Mouse (Mus musculus): Measurements from ENCODE around the gene Dusp3. TPM values are rescaled to one million over a fixed set of nuclear protein-coding genes. Genes with fewer than 3 reads are reported as not detected.
"Not testable (repeated sequence)": the region's sequence is repeated elsewhere in the genome, so short reads cannot be mapped to it uniquely, and the experiment has no call there.

Dusp3 gene
- polyA plus RNA-seq, 1 experiment from 2014 or later: 12.1 TPM

GRCm38 (mm10) chr11:102006688-102007087 lies 19.9 kb upstream of the Dusp3 start:
- 91% methylated on average over 5 of the region's 5 CpGs for WGBS
- peaks cover 31% of the 10 kb centered on the region for H3K4me1 ChIP-seq
- H3K36me3 ChIP-seq (replicated peaks): peaks cover 94% of the 10 kb centered on the region
- H3K27ac ChIP-seq: peak overlapping the region; percentile 2; the same call in 1 of the 2 replicates
- no peak for DNase-seq (ENCODE audit: extremely low spot score, low spot score)
- no peaks in the 10 kb centered on the region for H3K9me3 ChIP-seq
- H3K27me3 ChIP-seq (ENCODE audit: poor library complexity, severe bottlenecking): no peaks in the 10 kb centered on the region
- H3K4me3 ChIP-seq: no peak overlapping the region

GRCm38 (mm10) chr11:102006271-102006670 lies 19.5 kb upstream of the Dusp3 start:
- Histone ChIP-seq H3K27ac (peak overlapping the region; percentile 2; the same call in 1 of the 2 replicates), H3K4me3 (no peak overlapping the region), H3K27me3 (ENCODE audit: poor library complexity, severe bottlenecking) (no peaks in the 10 kb centered on the region), H3K9me3 (no peaks in the 10 kb centered on the region), H3K4me1 (peaks cover 31% of the 10 kb centered on the region), H3K36me3 (replicated peaks) (peaks cover 94% of the 10 kb centered on the region)
- WGBS: 78% methylated on average over 9 of the region's 9 CpGs
- DNase-seq (ENCODE audit: extremely low spot score, low spot score): no peak

GRCm38 (mm10) chr11:102004251-102004650 lies 17.4 kb upstream of the Dusp3 start:
- Histone ChIP-seq H3K27me3 (ENCODE audit: poor library complexity, severe bottlenecking) (no peaks in the 10 kb centered on the region), H3K4me1 (peaks cover 17% of the 10 kb centered on the region), H3K4me3 (no peak overlapping the region), H3K9me3 (no peaks in the 10 kb centered on the region), H3K36me3 (replicated peaks) (peaks cover 85% of the 10 kb centered on the region), H3K27ac (no peak overlapping the region)
- DNase-seq (ENCODE audit: extremely low spot score, low spot score): no peak
- WGBS: 90% methylated on average over 8 of the region's 8 CpGs

- 72% methylated on average over 4 of the region's 4 CpGs for WGBS
- peaks cover 43% of the 10 kb centered on the region for H3K36me3 ChIP-seq (replicated peaks)
- H3K27ac ChIP-seq: no peak overlapping the region
- no peak for DNase-seq (ENCODE audit: extremely low spot score, low spot score)
- H3K4me1 ChIP-seq: peaks cover 8% of the 10 kb centered on the region; the same call in 1 of the 2 replicates
- H3K9me3 ChIP-seq: no peaks in the 10 kb centered on the region
- no peaks in the 10 kb centered on the region for H3K27me3 ChIP-seq (ENCODE audit: poor library complexity, severe bottlenecking)
- H3K4me3 ChIP-seq: no peak overlapping the region
These were observed 12.7 kb upstream of the Dusp3 start for GRCm38 (mm10) chr11:101999466-101999865.

- H3K4me1 ChIP-seq: peaks cover 8% of the 10 kb centered on the region; the same call in 1 of the 2 replicates
- no peaks in the 10 kb centered on the region for H3K27me3 ChIP-seq (ENCODE audit: poor library complexity, severe bottlenecking)
- no peak for DNase-seq (ENCODE audit: extremely low spot score, low spot score)
- H3K36me3 ChIP-seq (replicated peaks): peaks cover 31% of the 10 kb centered on the region
- no peak overlapping the region for H3K4me3 ChIP-seq
- WGBS: 61% methylated on average over 5 of the region's 5 CpGs
- H3K27ac ChIP-seq: no peak overlapping the region
- no peaks in the 10 kb centered on the region for H3K9me3 ChIP-seq
These were observed 11.4 kb upstream of the Dusp3 start for GRCm38 (mm10) chr11:101998258-101998657.

- Histone ChIP-seq H3K36me3 (replicated peaks) (peaks cover 13% of the 10 kb centered on the region), H3K9me3 (no peaks in the 10 kb centered on the region), H3K27ac (no peak overlapping the region), H3K4me3 (no peak overlapping the region), H3K4me1 (peaks cover 8% of the 10 kb centered on the region; the same call in 1 of the 2 replicates), H3K27me3 (ENCODE audit: poor library complexity, severe bottlenecking) (no peaks in the 10 kb centered on the region)
- no peak for DNase-seq (ENCODE audit: extremely low spot score, low spot score)
- WGBS: 92% methylated on average over 7 of the region's 7 CpGs
These were observed 9.1 kb upstream of the Dusp3 start for GRCm38 (mm10) chr11:101995938-101996337.

GRCm38 (mm10) chr11:101994100-101994499 lies 7.3 kb upstream of the Dusp3 start:
- 0 out of 2 replicates have a peak, but pooled peaks cover 4% of the 10 kb centered on the region for H3K4me1 ChIP-seq
- H3K36me3 ChIP-seq (replicated peaks): peaks cover 5% of the 10 kb centered on the region; the same call in 1 of the 2 replicates
- H3K4me3 ChIP-seq: no peak overlapping the region
- no peaks in the 10 kb centered on the region for H3K27me3 ChIP-seq (ENCODE audit: poor library complexity, severe bottlenecking)
- H3K27ac ChIP-seq: no peak overlapping the region
- WGBS: 72% methylated on average over 8 of the region's 8 CpGs
- no peaks in the 10 kb centered on the region for H3K9me3 ChIP-seq
- no peak for DNase-seq (ENCODE audit: extremely low spot score, low spot score)

GRCm38 (mm10) chr11:101992411-101992810 lies 5.6 kb upstream of the Dusp3 start:
- no peaks in the 10 kb centered on the region for H3K9me3 ChIP-seq
- no peak for DNase-seq (ENCODE audit: extremely low spot score, low spot score)
- H3K4me1 ChIP-seq: 0 out of 2 replicates have a peak, but pooled peaks cover 9% of the 10 kb centered on the region
- H3K36me3 ChIP-seq (replicated peaks): peaks cover 4% of the 10 kb centered on the region; the same call in 1 of the 2 replicates
- 89% methylated on average over 7 of the region's 7 CpGs for WGBS
- no peak overlapping the region for H3K4me3 ChIP-seq
- H3K27ac ChIP-seq: no peak overlapping the region
- H3K27me3 ChIP-seq (ENCODE audit: poor library complexity, severe bottlenecking): peaks cover 14% of the 10 kb centered on the region

- H3K36me3 ChIP-seq (replicated peaks): 0 out of 2 replicates have a peak, but pooled peaks cover under 1% of the 10 kb centered on the region
- WGBS: 80% methylated on average over 3 of the region's 3 CpGs
- H3K27me3 ChIP-seq (ENCODE audit: poor library complexity, severe bottlenecking): peaks cover 20% of the 10 kb centered on the region
- no peaks in the 10 kb centered on the region for H3K9me3 ChIP-seq
- 0 out of 2 replicates have a peak, but pooled peaks cover 9% of the 10 kb centered on the region for H3K4me1 ChIP-seq
- no peak overlapping the region for H3K27ac ChIP-seq
- no peak for DNase-seq (ENCODE audit: extremely low spot score, low spot score)
- H3K4me3 ChIP-seq: no peak overlapping the region
These were observed 5.0 kb upstream of the Dusp3 start for GRCm38 (mm10) chr11:101991813-101992212.

- Histone ChIP-seq H3K27ac (no peak overlapping the region), H3K36me3 (replicated peaks) (no peaks in the 10 kb centered on the region), H3K9me3 (no peaks in the 10 kb centered on the region), H3K27me3 (ENCODE audit: poor library complexity, severe bottlenecking) (peaks cover 32% of the 10 kb centered on the region), H3K4me1 (0 out of 2 replicates have a peak, but pooled peaks cover 9% of the 10 kb centered on the region), H3K4me3 (no peak overlapping the region)
- DNase-seq (ENCODE audit: extremely low spot score, low spot score): no peak
- 89% methylated on average over 3 of the region's 3 CpGs for WGBS
These were observed 3.4 kb upstream of the Dusp3 start for GRCm38 (mm10) chr11:101990244-101990643.

GRCm38 (mm10) chr11:101985990-101986389 lies 823 bp downstream of the Dusp3 start:
- Histone ChIP-seq H3K27me3 (ENCODE audit: poor library complexity, severe bottlenecking) (peaks cover 44% of the 10 kb centered on the region), H3K36me3 (replicated peaks) (0 out of 2 replicates have a peak, but pooled peaks cover 3% of the 10 kb centered on the region), H3K4me1 (peaks cover 39% of the 10 kb centered on the region), H3K27ac (no peak overlapping the region), H3K9me3 (no peaks in the 10 kb centered on the region), H3K4me3 (no peak overlapping the region)
- peak; percentile 83 for DNase-seq (ENCODE audit: extremely low spot score, low spot score)
- 12% methylated on average over 10 of the region's 10 CpGs for WGBS

- DNase-seq (ENCODE audit: extremely low spot score, low spot score); H3K36me3 ChIP-seq (replicated peaks); H3K9me3 ChIP-seq; H3K27ac ChIP-seq; H3K4me3 ChIP-seq: not testable (repeated sequence)
- H3K4me1 ChIP-seq: peaks cover 44% of the 10 kb centered on the region
- peaks cover 44% of the 10 kb centered on the region for H3K27me3 ChIP-seq (ENCODE audit: poor library complexity, severe bottlenecking)
- WGBS: 72% methylated on average over 6 of the region's 6 CpGs
These were observed 1.4 kb downstream of the Dusp3 start for GRCm38 (mm10) chr11:101985450-101985849.

- Histone ChIP-seq H3K4me1 (peaks cover 45% of the 10 kb centered on the region), H3K9me3 (no peaks in the 10 kb centered on the region), H3K27me3 (ENCODE audit: poor library complexity, severe bottlenecking) (peaks cover 44% of the 10 kb centered on the region), H3K4me3 (peak within 1 kb of the TSS; percentile 78), H3K27ac (peak within 1 kb of the TSS; percentile 88), H3K36me3 (replicated peaks) (peaks cover 10% of the 10 kb centered on the region; the same call in 1 of the 2 replicates)
- DNase-seq (ENCODE audit: extremely low spot score, low spot score): peak; percentile 93
- WGBS: 1% methylated on average over 71 of the region's 71 CpGs
These were observed 2.5 kb downstream of the Dusp3 start, which contains the start of gene Cfap97d1 for GRCm38 (mm10) chr11:101984054-101985025. Gene Cfap97d1, plus strand, starts transcription at chr11:101984279.
